ENCODE assay signal across 10 mouse cellular contexts in genomic region chr1:35935099-35935651, GRCm38 (mm10).
A peak's percentile ranks its signal among the peaks of the same experiment; 100 is the strongest.
DNase-seq lines count a peak whose midpoint lies in the region; ATAC-seq lines count a peak whose summit lies in the region.
"Had no signal": no experiment of that assay in that cellular context is flagged by ENCODE, and none has a peak within 500 bp of the region (broad histone marks: within the 10 kb centered on the region; RNA-seq: fewer than 3 reads in every experiment).

No protein-coding gene starts in this region.

- DNase-seq in forebrain, embryonic 11.5 days (ENCODE audit: low spot score): no peak
- DNase-seq in adipocyte (ENCODE audit: low spot score): peak; percentile 60
- peak; percentile 5 for DNase-seq in lung, postnatal 36 days
- no peak for DNase-seq in kidney, adult 8-10 months
- no peak for DNase-seq in adrenal gland, postnatal 4 days (ENCODE audit: low spot score in 2 of 2)

- H3K27ac ChIP-seq in forebrain, embryonic 16.5 days (ENCODE audit: low read length): 0 out of 2 replicates have a peak overlapping the region, but pooled peaks have one; percentile 8
- no peak overlapping the region for H3K27ac ChIP-seq in forebrain, embryonic 11.5 days (ENCODE audit: low read depth, low read length)
- peak overlapping the region; percentile 95 to 96 for H3K27ac ChIP-seq in heart, embryonic 14.5 days (replicated peaks in 1 of 2; ENCODE audit: control insufficient read depth in 1 of 2, insufficient read depth in 1 of 2, low read depth in 2 of 2, low read length in 2 of 2)
- H3K27ac ChIP-seq: embryonic facial prominence, embryonic 13.5 days; macrophage had no signal

- WGBS in forebrain, embryonic 16.5 days: 58% methylated on average over 7 of the region's 7 CpGs
- 78% methylated on average over 7 of the region's 7 CpGs for WGBS in forebrain, embryonic 11.5 days
- 10% methylated on average over 7 of the region's 7 CpGs for WGBS in heart, embryonic 14.5 days

- H3K9me3 ChIP-seq in forebrain, embryonic 16.5 days (ENCODE audit: control insufficient read depth, low read length): no peaks in the 10 kb centered on the region
- H3K9me3 ChIP-seq in forebrain, embryonic 11.5 days (ENCODE audit: control insufficient read depth, low read length): no peaks in the 10 kb centered on the region
- H3K9me3 ChIP-seq in heart, embryonic 14.5 days (ENCODE audit: control insufficient read depth, low read length): no peaks in the 10 kb centered on the region
- H3K9me3 ChIP-seq: embryonic facial prominence, embryonic 13.5 days had no signal

- no peaks in the 10 kb centered on the region for H3K36me3 ChIP-seq in forebrain, embryonic 16.5 days (ENCODE audit: control insufficient read depth, insufficient read depth)
- no peaks in the 10 kb centered on the region for H3K36me3 ChIP-seq in forebrain, embryonic 11.5 days (ENCODE audit: control insufficient read depth, insufficient read depth, low read length)
- H3K36me3 ChIP-seq in heart, embryonic 14.5 days (ENCODE audit: control insufficient read depth, insufficient read depth, low read length): no peaks in the 10 kb centered on the region
- H3K36me3 ChIP-seq: embryonic facial prominence, embryonic 13.5 days had no signal

- H3K4me2 ChIP-seq in forebrain, embryonic 16.5 days (ENCODE audit: low read length): no peak overlapping the region
- no peak overlapping the region for H3K4me2 ChIP-seq in forebrain, embryonic 11.5 days (ENCODE audit: low read depth, low read length, severe bottlenecking)
- peak overlapping the region; percentile 22; the same call in 1 of the 2 replicates for H3K4me2 ChIP-seq in heart, embryonic 14.5 days (ENCODE audit: low read length)
- H3K4me2 ChIP-seq: embryonic facial prominence, embryonic 13.5 days had no signal

- no peaks in the 10 kb centered on the region for H3K27me3 ChIP-seq in forebrain, embryonic 16.5 days (replicated peaks; ENCODE audit: control insufficient read depth, insufficient read depth, low read length)
- no peaks in the 10 kb centered on the region for H3K27me3 ChIP-seq in forebrain, embryonic 11.5 days (ENCODE audit: control insufficient read depth, insufficient read depth, low read length)
- no peaks in the 10 kb centered on the region for H3K27me3 ChIP-seq in heart, embryonic 14.5 days (ENCODE audit: control insufficient read depth, insufficient read depth, low read length)
- H3K27me3 ChIP-seq: embryonic facial prominence, embryonic 13.5 days had no signal

- peaks cover 15% of the 10 kb centered on the region for H3K4me1 ChIP-seq in forebrain, embryonic 16.5 days (replicated peaks; ENCODE audit: control insufficient read depth, insufficient read depth, low read length)
- H3K4me1 ChIP-seq in forebrain, embryonic 11.5 days (replicated peaks; ENCODE audit: control insufficient read depth, insufficient read depth, low read length): 0 out of 2 replicates have a peak, but pooled peaks cover under 1% of the 10 kb centered on the region
- peaks cover 19 to 32% of the 10 kb centered on the region in 2 experiments for H3K4me1 ChIP-seq in heart, embryonic 14.5 days (ENCODE audit: control insufficient read depth in 2 of 2, insufficient read depth in 2 of 2, low read length in 2 of 2)

- H3K9ac ChIP-seq in forebrain, embryonic 16.5 days (replicated peaks; ENCODE audit: low read depth, low read length): no peak overlapping the region
- H3K9ac ChIP-seq in forebrain, embryonic 11.5 days (ENCODE audit: low read length): no peak overlapping the region
- no peak overlapping the region for H3K9ac ChIP-seq in heart, embryonic 14.5 days (ENCODE audit: low read length)
- H3K9ac ChIP-seq: embryonic facial prominence, embryonic 13.5 days had no signal

- ATAC-seq in forebrain, embryonic 16.5 days: peak; percentile 46; the same call in 1 of the 2 replicates
- no peak for ATAC-seq in forebrain, embryonic 11.5 days (replicated peaks; ENCODE audit: low FRiP score)
- peak; percentile 64 for ATAC-seq in heart, embryonic 14.5 days (ENCODE audit: insufficient number of reproducible peaks, insufficient read depth, low FRiP score, low read depth)
- ATAC-seq in cerebellum, adult (ENCODE audit: insufficient number of reproducible peaks, low FRiP score, low TSS enrichment): no peak

- no peak overlapping the region for H3K4me3 ChIP-seq in forebrain, embryonic 16.5 days (replicated peaks; ENCODE audit: low read length)
- no peak overlapping the region for H3K4me3 ChIP-seq in forebrain, embryonic 11.5 days (ENCODE audit: low read depth, low read length)
- no peak overlapping the region for H3K4me3 ChIP-seq in heart, embryonic 14.5 days (ENCODE audit: control insufficient read depth in 1 of 2, insufficient read depth in 1 of 2, low read depth in 1 of 2, low read length in 2 of 2)
- H3K4me3 ChIP-seq: embryonic facial prominence, embryonic 13.5 days had no signal

Comparison
In these comparisons a context has a peak if more than half of its experiments do, and no peak if none do; other contexts are left out.
1. ATAC-seq: peak in forebrain, embryonic 16.5 days (single experiment) and heart, embryonic 14.5 days (single experiment); none in forebrain, embryonic 11.5 days (single experiment) and cerebellum, adult (single experiment).
2. DNase-seq: peak in adipocyte (single experiment) and lung, postnatal 36 days (single experiment); none in forebrain, embryonic 11.5 days (single experiment), kidney, adult 8-10 months (0 of 2) and adrenal gland, postnatal 4 days (0 of 2).